Mouse (Mus musculus) kidney, adult 9 months (tissue): ENCODE data around the gene 2210408I21Rik.

Source experiments
- DNase-seq: peaks from one replicate; pipeline ENCODE4 v3.0.0; 2022

Gene 2210408I21Rik

GRCm38 (mm10) chr13:77514046-77514445 lies 378.7 kb downstream of the 2210408I21Rik start:
- DNase-seq = no peak

- DNase-seq = no peak
Observed at GRCm38 (mm10) chr13:77528960-77529699, 393.8 kb downstream of the 2210408I21Rik start.

- DNase-seq = no peak
Observed at GRCm38 (mm10) chr13:77529760-77530159, 394.4 kb downstream of the 2210408I21Rik start.

- DNase-seq = no peak
Observed at GRCm38 (mm10) chr13:77537466-77537865, 402.1 kb downstream of the 2210408I21Rik start.

- peak; percentile 11 for DNase-seq
Observed at GRCm38 (mm10) chr13:77547486-77548385, 412.4 kb downstream of the 2210408I21Rik start.

- DNase-seq = no peak
Observed at GRCm38 (mm10) chr13:77548386-77548695, 413.0 kb downstream of the 2210408I21Rik start.

- no peak for DNase-seq
Observed at GRCm38 (mm10) chr13:77548750-77549149, 413.4 kb downstream of the 2210408I21Rik start.

- peak; percentile 8 for DNase-seq
Observed at GRCm38 (mm10) chr13:77594011-77594410, 458.7 kb downstream of the 2210408I21Rik start.

GRCm38 (mm10) chr13:77615346-77615745 lies 480.0 kb downstream of the 2210408I21Rik start:
- no peak for DNase-seq
